Mouse (Mus musculus): ENCODE measurements at regions not wholly inside any gene's neighbourhood (a gene's known extent, or its start where the extent isn't known, plus 50 kb on each side); places are given as distances from the start of the nearest gene placed in this dataset.

GRCm38 (mm10) chr11:117036977-117037376, 78.0 kb upstream of the Sec14l1 start:
- Histone ChIP-seq H3K9ac (ENCODE audit: low read length) (no peak overlapping the region), H3K4me1 (replicated peaks; ENCODE audit: control insufficient read depth, insufficient read depth, low read length) (0 out of 2 replicates have a peak, but pooled peaks cover 2% of the 10 kb centered on the region), H3K36me3 (ENCODE audit: control insufficient read depth, insufficient read depth, low read length) (no peaks in the 10 kb centered on the region), H3K4me2 (ENCODE audit: low read depth, low read length, severe bottlenecking) (no peak overlapping the region), H3K4me3 (ENCODE audit: low read depth, low read length) (no peak overlapping the region), H3K27me3 (ENCODE audit: control insufficient read depth, insufficient read depth, low read length) (no peaks in the 10 kb centered on the region), H3K9me3 (ENCODE audit: control insufficient read depth, low read length) (no peaks in the 10 kb centered on the region; the same call in 1 of the 2 replicates), H3K27ac (ENCODE audit: low read depth, low read length) (no peak overlapping the region)
- DNase-seq (ENCODE audit: low spot score) (no peak), ATAC-seq (replicated peaks; ENCODE audit: low FRiP score) (no peak)
- 83% methylated on average over 7 of the region's 7 CpGs for WGBS

GRCm38 (mm10) chr11:117038282-117039106, 76.5 kb upstream of the Sec14l1 start:
- ATAC-seq (replicated peaks; ENCODE audit: low FRiP score) (no peak; the same call in 1 of the 2 replicates), DNase-seq (ENCODE audit: low spot score) (peak; percentile 74)
- no peak overlapping the region for H3K9ac ChIP-seq (ENCODE audit: low read length)
- no peaks in the 10 kb centered on the region for H3K9me3 ChIP-seq (ENCODE audit: control insufficient read depth, low read length)
- H3K4me3 ChIP-seq (ENCODE audit: low read depth, low read length) = peak overlapping the region; percentile 11; the same call in 1 of the 2 replicates
- H3K4me2 ChIP-seq (ENCODE audit: low read depth, low read length, severe bottlenecking) = 0 out of 2 replicates have a peak overlapping the region, but pooled peaks have one; percentile 8
- H3K4me1 ChIP-seq (replicated peaks; ENCODE audit: control insufficient read depth, insufficient read depth, low read length) = 0 out of 2 replicates have a peak, but pooled peaks cover 2% of the 10 kb centered on the region
- H3K36me3 ChIP-seq (ENCODE audit: control insufficient read depth, insufficient read depth, low read length) = no peaks in the 10 kb centered on the region
- H3K27ac ChIP-seq (ENCODE audit: low read depth, low read length) = no peak overlapping the region
- H3K27me3 ChIP-seq (ENCODE audit: control insufficient read depth, insufficient read depth, low read length) = no peaks in the 10 kb centered on the region
- 29% methylated on average over 20 of the region's 20 CpGs for WGBS

GRCm38 (mm10) chr11:117040829-117041228, 74.1 kb upstream of the Sec14l1 start:
- Histone ChIP-seq H3K27ac (ENCODE audit: low read depth, low read length) (no peak overlapping the region), H3K9me3 (ENCODE audit: control insufficient read depth, low read length) (no peaks in the 10 kb centered on the region), H3K4me2 (ENCODE audit: low read depth, low read length, severe bottlenecking) (no peak overlapping the region), H3K36me3 (ENCODE audit: control insufficient read depth, insufficient read depth, low read length) (no peaks in the 10 kb centered on the region), H3K9ac (ENCODE audit: low read length) (no peak overlapping the region), H3K27me3 (ENCODE audit: control insufficient read depth, insufficient read depth, low read length) (no peaks in the 10 kb centered on the region), H3K4me3 (ENCODE audit: low read depth, low read length) (no peak overlapping the region), H3K4me1 (replicated peaks; ENCODE audit: control insufficient read depth, insufficient read depth, low read length) (0 out of 2 replicates have a peak, but pooled peaks cover 2% of the 10 kb centered on the region)
- WGBS = 15% methylated on average over 4 of the region's 4 CpGs
- DNase-seq (ENCODE audit: low spot score) (no peak), ATAC-seq (replicated peaks; ENCODE audit: low FRiP score) (no peak)

GRCm38 (mm10) chr11:117042336-117042735, 72.6 kb upstream of the Sec14l1 start:
- Histone ChIP-seq H3K36me3 (ENCODE audit: control insufficient read depth, insufficient read depth, low read length) (no peaks in the 10 kb centered on the region), H3K27ac (ENCODE audit: low read depth, low read length) (no peak overlapping the region), H3K4me3 (ENCODE audit: low read depth, low read length) (no peak overlapping the region), H3K4me1 (replicated peaks; ENCODE audit: control insufficient read depth, insufficient read depth, low read length) (peaks cover 6% of the 10 kb centered on the region; the same call in 1 of the 2 replicates), H3K4me2 (ENCODE audit: low read depth, low read length, severe bottlenecking) (no peak overlapping the region), H3K9me3 (ENCODE audit: control insufficient read depth, low read length) (no peaks in the 10 kb centered on the region), H3K9ac (ENCODE audit: low read length) (no peak overlapping the region), H3K27me3 (ENCODE audit: control insufficient read depth, insufficient read depth, low read length) (no peaks in the 10 kb centered on the region)
- no peak for DNase-seq (ENCODE audit: low spot score)
- no peak for ATAC-seq (replicated peaks; ENCODE audit: low FRiP score)
- 80% methylated on average over 5 of the region's 5 CpGs for WGBS

- no peak overlapping the region for H3K9ac ChIP-seq (ENCODE audit: low read length)
- no peak overlapping the region for H3K27ac ChIP-seq (ENCODE audit: low read depth, low read length)
- DNase-seq (ENCODE audit: low spot score) (peak; percentile 81), ATAC-seq (replicated peaks; ENCODE audit: low FRiP score) (no peak)
- no peaks in the 10 kb centered on the region for H3K36me3 ChIP-seq (ENCODE audit: control insufficient read depth, insufficient read depth, low read length)
- 11% methylated on average over 8 of the region's 8 CpGs for WGBS
- H3K4me2 ChIP-seq (ENCODE audit: low read depth, low read length, severe bottlenecking) = no peak overlapping the region
- peaks cover 9% of the 10 kb centered on the region; the same call in 1 of the 2 replicates for H3K4me1 ChIP-seq (replicated peaks; ENCODE audit: control insufficient read depth, insufficient read depth, low read length)
- no peaks in the 10 kb centered on the region for H3K9me3 ChIP-seq (ENCODE audit: control insufficient read depth, low read length)
- no peak overlapping the region for H3K4me3 ChIP-seq (ENCODE audit: low read depth, low read length)
- H3K27me3 ChIP-seq (ENCODE audit: control insufficient read depth, insufficient read depth, low read length) = no peaks in the 10 kb centered on the region
Measured at GRCm38 (mm10) chr11:117043524-117043923, 71.4 kb upstream of the Sec14l1 start.

- ATAC-seq (replicated peaks; ENCODE audit: low FRiP score) (no peak), DNase-seq (ENCODE audit: low spot score) (no peak)
- Histone ChIP-seq H3K27ac (ENCODE audit: low read depth, low read length) (no peak overlapping the region), H3K4me2 (ENCODE audit: low read depth, low read length, severe bottlenecking) (no peak overlapping the region), H3K9ac (ENCODE audit: low read length) (no peak overlapping the region), H3K4me1 (replicated peaks; ENCODE audit: control insufficient read depth, insufficient read depth, low read length) (peaks cover 9% of the 10 kb centered on the region; the same call in 1 of the 2 replicates), H3K27me3 (ENCODE audit: control insufficient read depth, insufficient read depth, low read length) (no peaks in the 10 kb centered on the region), H3K4me3 (ENCODE audit: low read depth, low read length) (no peak overlapping the region), H3K36me3 (ENCODE audit: control insufficient read depth, insufficient read depth, low read length) (no peaks in the 10 kb centered on the region), H3K9me3 (ENCODE audit: control insufficient read depth, low read length) (no peaks in the 10 kb centered on the region)
- WGBS = 92% methylated on average over 1 of the region's 1 CpGs
Measured at GRCm38 (mm10) chr11:117044731-117045130, 70.2 kb upstream of the Sec14l1 start.

GRCm38 (mm10) chr11:117046636-117047035, 68.3 kb upstream of the Sec14l1 start:
- Histone ChIP-seq H3K9me3 (ENCODE audit: control insufficient read depth, low read length) (peaks cover 3% of the 10 kb centered on the region; the same call in 1 of the 2 replicates), H3K9ac (ENCODE audit: low read length) (no peak overlapping the region), H3K4me2 (ENCODE audit: low read depth, low read length, severe bottlenecking) (no peak overlapping the region), H3K27me3 (ENCODE audit: control insufficient read depth, insufficient read depth, low read length) (no peaks in the 10 kb centered on the region), H3K4me3 (ENCODE audit: low read depth, low read length) (no peak overlapping the region), H3K36me3 (ENCODE audit: control insufficient read depth, insufficient read depth, low read length) (no peaks in the 10 kb centered on the region), H3K4me1 (replicated peaks; ENCODE audit: control insufficient read depth, insufficient read depth, low read length) (peaks cover 9% of the 10 kb centered on the region; the same call in 1 of the 2 replicates), H3K27ac (ENCODE audit: low read depth, low read length) (no peak overlapping the region)
- no peak for ATAC-seq (replicated peaks; ENCODE audit: low FRiP score)
- 91% methylated on average over 5 of the region's 5 CpGs for WGBS
- DNase-seq (ENCODE audit: low spot score) = no peak

- ATAC-seq (replicated peaks; ENCODE audit: low FRiP score) (no peak), DNase-seq (ENCODE audit: low spot score) (peak; percentile 77)
- Histone ChIP-seq H3K27me3 (ENCODE audit: control insufficient read depth, insufficient read depth, low read length) (no peaks in the 10 kb centered on the region), H3K9ac (ENCODE audit: low read length) (no peak overlapping the region), H3K4me3 (ENCODE audit: low read depth, low read length) (no peak overlapping the region), H3K9me3 (ENCODE audit: control insufficient read depth, low read length) (peaks cover 3% of the 10 kb centered on the region; the same call in 1 of the 2 replicates), H3K27ac (ENCODE audit: low read depth, low read length) (peak overlapping the region; percentile 82), H3K36me3 (ENCODE audit: control insufficient read depth, insufficient read depth, low read length) (no peaks in the 10 kb centered on the region), H3K4me2 (ENCODE audit: low read depth, low read length, severe bottlenecking) (peak overlapping the region; percentile 24; the same call in 1 of the 2 replicates), H3K4me1 (replicated peaks; ENCODE audit: control insufficient read depth, insufficient read depth, low read length) (peaks cover 9% of the 10 kb centered on the region; the same call in 1 of the 2 replicates)
- 29% methylated on average over 22 of the region's 22 CpGs for WGBS
Measured at GRCm38 (mm10) chr11:117047172-117047950, 67.6 kb upstream of the Sec14l1 start.
